Mouse (Mus musculus) CH12.LX (cell line): ENCODE data around the gene B3gnt2.
A peak's percentile ranks its signal among the peaks of the same experiment; 100 is the strongest.

Experiments
- CTCF ChIP-seq, 2 experiments: IDR thresholded peaks in 1 of 2; conservative IDR thresholded peaks in 1 of 2; 2 replicates each; pipeline ENCODE4 v1.5.1; 2011 to 2012; ENCODE audit warnings: low read depth in 2 of 2, low read length in 2 of 2, improper control_type of control experiment in 1 of 2, inconsistent platforms in 1 of 2, mild to moderate bottlenecking in 1 of 2, moderate library complexity in 1 of 2
- RCOR1 ChIP-seq: conservative IDR thresholded peaks from 2 replicates; pipeline ENCODE4 v1.6.1; 2012; ENCODE audit warnings: low read depth, mild to moderate bottlenecking, inconsistent platforms, low read length, improper control_type of control experiment

GRCm38 (mm10) chr11:22710596-22710995, 150.2 kb downstream of the B3gnt2 start:
- TF ChIP-seq CTCF (conservative IDR thresholded peaks at IDR 0.05 in 1 of 2, IDR thresholded peaks at IDR 0.05 in 1 of 2; ENCODE audit: low read depth in 2 of 2, low read length in 2 of 2) (peak in 1 of 2 experiments; percentile 77; a peak in 2 of 4 replicates), RCOR1 (peak; percentile 93)
